Mouse (Mus musculus) erythroblast, embryonic 14.5 days (primary cell): ENCODE results near the gene Polr2i.

Experiments
- GATA1 ChIP-seq: IDR thresholded peaks from 2 replicates; pipeline ENCODE4 v1.6.1; 2012; ENCODE audit warnings: low read length, inconsistent platforms, mixed read lengths
- TAL1 ChIP-seq: IDR thresholded peaks from 3 replicates; pipeline ENCODE4 v1.6.1; 2012; ENCODE audit warnings: low read length, inconsistent platforms, mixed read lengths

DNA sequence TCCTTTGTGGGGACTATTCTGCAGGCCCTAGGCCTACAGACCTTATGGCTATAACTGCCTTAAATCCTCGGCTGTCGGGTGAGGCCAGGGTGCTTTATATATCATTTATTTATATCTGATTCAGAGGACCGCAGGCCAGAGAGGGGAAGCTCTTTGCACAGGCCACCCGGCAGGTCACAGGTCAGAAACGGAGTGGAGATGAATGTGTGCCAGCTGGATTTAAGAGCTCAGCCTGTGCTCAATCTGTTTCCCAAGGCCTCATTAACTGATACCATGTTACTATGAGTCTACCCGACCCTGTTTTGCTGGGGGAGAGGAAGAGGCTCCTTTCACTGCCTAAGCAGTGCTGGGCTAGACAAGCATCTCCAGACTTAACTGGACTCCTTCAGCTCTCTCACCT is 42.6 kb downstream of the Polr2i start:
- TF ChIP-seq GATA1 (no peak), TAL1 (no peak)
